Mouse (Mus musculus) hindbrain, embryonic 11.5 days (tissue): ENCODE data around the gene Atp5d. TPM values are rescaled to one million over a fixed set of nuclear protein-coding genes. Genes with fewer than 3 reads are reported as not detected.

Source experiments
- ATAC-seq: fragments of 200-750 bp; cut with Nextera tagmentation; 2 replicates; pipeline ENCODE4 v1.8.0; 2017; ENCODE audit warnings: mild to moderate bottlenecking, moderate TSS enrichment, moderate library complexity; ENCODE audit not compliant: low FRiP score
- DNase-seq: peaks from one replicate; pipeline ENCODE4 v3.0.0-alpha.2; 2015; ENCODE audit warnings: low spot score
- H3K27ac ChIP-seq: fragments of 300-500 bp; sonication (generic); 2 replicates; pipeline ENCODE4 v1.5.1; 2014; ENCODE audit warnings: mild to moderate bottlenecking, low read depth, low read length
- H3K27me3 ChIP-seq: fragments of 300-500 bp; sonication (generic); 2 replicates; pipeline ENCODE4 v1.6.1; 2014; ENCODE audit warnings: mild to moderate bottlenecking, low read length, moderate library complexity, mixed read lengths; ENCODE audit not compliant: control insufficient read depth, insufficient read depth
- H3K36me3 ChIP-seq: fragments of 300-500 bp; sonication (generic); 2 replicates; pipeline ENCODE4 v1.6.1; 2014; ENCODE audit warnings: mild to moderate bottlenecking, low read length, moderate library complexity, mixed read lengths; ENCODE audit not compliant: control insufficient read depth, insufficient read depth
- H3K4me1 ChIP-seq: fragments of 300-500 bp; sonication (generic); replicated peaks from 2 replicates; pipeline ENCODE4 v1.6.1; 2014; ENCODE audit warnings: low read length, mixed read lengths; ENCODE audit not compliant: control insufficient read depth, insufficient read depth
- H3K4me2 ChIP-seq: fragments of 300-500 bp; sonication (generic); replicated peaks from 2 replicates; pipeline ENCODE4 v1.6.1; 2014; ENCODE audit warnings: mild to moderate bottlenecking, low read depth, low read length
- H3K4me3 ChIP-seq: fragments of 300-500 bp; sonication (generic); 2 replicates; pipeline ENCODE4 v1.5.1; 2014; ENCODE audit warnings: low read depth, low read length
- H3K9ac ChIP-seq: fragments of 300-500 bp; sonication (generic); 2 replicates; pipeline ENCODE4 v1.6.1; 2014; ENCODE audit warnings: low read depth, low read length
- H3K9me3 ChIP-seq: fragments of 300-500 bp; sonication (generic); 2 replicates; pipeline ENCODE4 v1.6.1; 2016; ENCODE audit warnings: low read length; ENCODE audit not compliant: control insufficient read depth
- WGBS: fragments of 180-500 bp; shearing (Covaris S2); extraction: QIAGEN DNeasy Blood & Tissue Kit; methylation state at CpG from one replicate; pipeline ENCODE4 v1.1.7; 2014; 5-methylcytosine and 5-hydroxymethylcytosine counted together
- polyA plus RNA-seq: library from polyadenylated mRNA; unstranded; fragments of >200 nt; fragmentation: Nextera tagmentation; extraction: Ambion mirVana; gene quantifications from 2 replicates; pipeline ENCODE4 v1.2.1, GENCODE M21; 2014

Atp5d gene
- polyA plus RNA-seq, 1 experiment from 2014 or later, result 371 TPM

GRCm38 (mm10) chr10:80100982-80101381 is 37.5 kb upstream of the Atp5d start:
- 64% methylated on average over 11 of the region's 11 CpGs for WGBS

GRCm38 (mm10) chr10:80102216-80102915 is 36.1 kb upstream of the Atp5d start:
- ATAC-seq (peak; percentile 88), DNase-seq (peak; percentile 95)
- peak overlapping the region; percentile 83 for H3K9ac ChIP-seq
- H3K4me2 ChIP-seq, result peak overlapping the region; percentile 88
- peak overlapping the region; percentile 58 for H3K27ac ChIP-seq
- WGBS, result under 1% methylated on average over 54 of the region's 59 CpGs
- H3K9me3 ChIP-seq, result no peaks in the 10 kb centered on the region
- no peaks in the 10 kb centered on the region for H3K36me3 ChIP-seq
- H3K27me3 ChIP-seq, result no peaks in the 10 kb centered on the region
- peak overlapping the region; percentile 84 for H3K4me3 ChIP-seq
- no peaks in the 10 kb centered on the region; the same call in 1 of the 2 replicates for H3K4me1 ChIP-seq

More at GRCm38 (mm10) chr10:80100982-80101381, 37.5 kb upstream of the Atp5d start:
- ATAC-seq, result no peak
- Histone ChIP-seq H3K9me3 (no peaks in the 10 kb centered on the region), H3K9ac (no peak overlapping the region), H3K4me2 (no peak overlapping the region), H3K4me1 (no peaks in the 10 kb centered on the region; the same call in 1 of the 2 replicates), H3K27me3 (no peaks in the 10 kb centered on the region), H3K36me3 (no peaks in the 10 kb centered on the region), H3K27ac (no peak overlapping the region), H3K4me3 (no peak overlapping the region)
- no peak for DNase-seq

DNA sequence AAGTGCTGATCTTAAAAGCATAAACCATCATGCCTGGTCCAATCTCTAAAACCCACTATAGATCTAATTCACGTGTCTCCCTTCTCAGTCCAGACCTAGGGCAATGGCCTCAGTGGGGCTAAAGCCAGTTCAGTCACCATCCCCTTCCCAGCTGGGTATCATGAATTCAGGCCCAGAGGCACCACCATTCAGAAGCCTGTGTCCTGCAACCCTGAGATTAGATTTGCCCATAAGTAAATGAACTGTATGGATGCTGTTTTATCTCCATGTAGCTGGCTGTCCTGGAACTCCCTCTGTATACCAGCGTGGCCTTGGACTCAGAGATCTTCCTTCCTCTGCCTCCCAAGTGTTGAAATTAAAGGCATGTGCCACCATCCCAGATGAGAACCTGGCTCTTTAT is 35.4 kb upstream of the Atp5d start:
- Histone ChIP-seq H3K9ac (no peak overlapping the region), H3K27me3 (no peaks in the 10 kb centered on the region), H3K36me3 (no peaks in the 10 kb centered on the region), H3K4me3 (no peak overlapping the region), H3K27ac (no peak overlapping the region), H3K4me2 (no peak overlapping the region), H3K9me3 (no peaks in the 10 kb centered on the region), H3K4me1 (no peaks in the 10 kb centered on the region; the same call in 1 of the 2 replicates)
- 83% methylated on average over 2 of the region's 2 CpGs for WGBS
- ATAC-seq, result peak; percentile 10; the same call in 1 of the 2 replicates
- DNase-seq, result no peak

DNA sequence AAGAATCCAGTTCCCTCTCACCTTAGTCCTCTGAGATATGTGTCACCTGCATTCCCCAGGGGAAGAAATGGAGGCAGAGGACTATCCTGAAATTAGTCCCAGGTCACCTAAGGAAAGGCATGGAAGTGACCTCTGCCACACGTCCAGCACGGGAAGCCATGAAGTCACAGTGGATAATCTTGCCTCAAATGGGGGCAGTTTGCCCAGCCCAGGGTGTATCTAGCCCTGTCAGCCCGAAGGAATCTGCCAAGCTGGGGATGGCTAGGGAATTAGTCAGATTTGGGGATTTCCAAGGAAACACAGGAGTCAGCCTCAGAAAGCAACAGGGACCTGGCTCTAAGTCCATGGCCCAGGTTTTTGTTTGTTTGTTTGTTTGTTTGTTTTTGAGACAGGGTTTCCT is 34.3 kb upstream of the Atp5d start:
- Histone ChIP-seq H3K9ac (no peak overlapping the region), H3K4me3 (no peak overlapping the region), H3K4me1 (no peaks in the 10 kb centered on the region; the same call in 1 of the 2 replicates), H3K9me3 (no peaks in the 10 kb centered on the region), H3K36me3 (no peaks in the 10 kb centered on the region), H3K27me3 (no peaks in the 10 kb centered on the region), H3K27ac (no peak overlapping the region), H3K4me2 (no peak overlapping the region)
- WGBS, result 80% methylated on average over 3 of the region's 3 CpGs
- ATAC-seq (no peak), DNase-seq (no peak)

- Histone ChIP-seq H3K4me3 (no peak within 1 kb of the TSS), H3K27ac (no peak within 1 kb of the TSS), H3K36me3 (no peaks in the 10 kb centered on the region), H3K4me1 (no peaks in the 10 kb centered on the region; the same call in 1 of the 2 replicates), H3K4me2 (no peak within 1 kb of the TSS), H3K9ac (no peak within 1 kb of the TSS), H3K9me3 (no peaks in the 10 kb centered on the region), H3K27me3 (no peaks in the 10 kb centered on the region)
- WGBS, result 73% methylated on average over 5 of the region's 5 CpGs
- ATAC-seq (no peak), DNase-seq (no peak)
These were observed 33.0 kb upstream of the Atp5d start, which contains the start of gene Sbno2 for GRCm38 (mm10) chr10:80105460-80105859. Gene Sbno2, minus strand, starts transcription at chr10:80105571.

- Histone ChIP-seq H3K4me2 (no peak overlapping the region), H3K4me3 (no peak overlapping the region), H3K36me3 (no peaks in the 10 kb centered on the region), H3K27me3 (no peaks in the 10 kb centered on the region), H3K27ac (no peak overlapping the region), H3K4me1 (no peaks in the 10 kb centered on the region; the same call in 1 of the 2 replicates), H3K9ac (no peak overlapping the region), H3K9me3 (no peaks in the 10 kb centered on the region)
- DNase-seq (no peak), ATAC-seq (no peak)
- 54% methylated on average over 5 of the region's 5 CpGs for WGBS
These were observed 32.5 kb upstream of the Atp5d start for GRCm38 (mm10) chr10:80105926-80106325.

- no peak overlapping the region; the same call in 1 of the 2 replicates for H3K4me2 ChIP-seq
- H3K27ac ChIP-seq, result 0 out of 2 replicates have a peak overlapping the region, but pooled peaks have one; percentile 17
- no peak overlapping the region for H3K9ac ChIP-seq
- no peaks in the 10 kb centered on the region for H3K9me3 ChIP-seq
- no peaks in the 10 kb centered on the region for H3K4me1 ChIP-seq
- WGBS, result 65% methylated on average over 6 of the region's 6 CpGs
- DNase-seq (no peak), ATAC-seq (no peak)
- no peaks in the 10 kb centered on the region for H3K36me3 ChIP-seq
- H3K4me3 ChIP-seq, result no peak overlapping the region
- H3K27me3 ChIP-seq, result no peaks in the 10 kb centered on the region
These were observed 30.8 kb upstream of the Atp5d start for GRCm38 (mm10) chr10:80107678-80108077.

- ATAC-seq, result peak; percentile 44
- peak overlapping the region; percentile 47; the same call in 1 of the 2 replicates for H3K27ac ChIP-seq
- no peaks in the 10 kb centered on the region for H3K27me3 ChIP-seq
- peak overlapping the region; percentile 58 for H3K4me2 ChIP-seq
- peak; percentile 95 for DNase-seq
- 2% methylated on average over 27 of the region's 27 CpGs for WGBS
- no peaks in the 10 kb centered on the region for H3K9me3 ChIP-seq
- peak overlapping the region; percentile 45 for H3K9ac ChIP-seq
- no peaks in the 10 kb centered on the region for H3K36me3 ChIP-seq
- peaks cover 16% of the 10 kb centered on the region for H3K4me1 ChIP-seq
- peak overlapping the region; percentile 94 for H3K4me3 ChIP-seq
These were observed 23.8 kb upstream of the Atp5d start for GRCm38 (mm10) chr10:80114341-80115284.
